Mouse (Mus musculus): ENCODE data around the gene Irak1. TPM values are rescaled to one million over a fixed set of nuclear protein-coding genes. Genes with fewer than 3 reads are reported as not detected.

The Irak1 gene
- polyA plus RNA-seq, 1 experiment from 2014 or later, result 52.7 TPM

DNA sequence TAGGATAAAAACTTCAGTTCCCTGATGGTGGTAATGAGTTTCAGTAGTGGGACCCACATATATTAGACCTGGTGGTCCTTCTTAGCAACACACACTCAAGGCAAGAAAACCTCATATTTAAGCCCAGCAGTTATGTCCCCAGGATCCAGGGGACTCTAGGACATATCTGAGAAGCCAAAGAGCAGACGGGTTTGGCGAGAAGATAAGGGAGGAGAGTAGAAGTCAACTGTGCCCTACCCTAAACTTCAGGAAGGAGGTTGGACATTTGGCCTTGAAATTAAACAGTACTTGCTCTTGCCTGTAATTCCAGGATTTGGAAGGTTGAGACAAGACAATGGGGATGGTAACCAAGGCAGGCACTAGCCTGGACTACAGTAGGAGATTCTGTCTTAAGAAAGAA lies 54.0 kb downstream of the Irak1 start:
- no peaks in the 10 kb centered on the region for H3K4me1 ChIP-seq (ENCODE audit: control insufficient read depth, insufficient read depth, low read length)
- no peaks in the 10 kb centered on the region for H3K9me3 ChIP-seq (ENCODE audit: control insufficient read depth, low read depth, low read length)
- no peak overlapping the region for H3K4me3 ChIP-seq (ENCODE audit: low read depth, low read length)
- H3K4me2 ChIP-seq (replicated peaks; ENCODE audit: low read depth, low read length), result no peak overlapping the region
- H3K9ac ChIP-seq (replicated peaks; ENCODE audit: low read depth, low read length), result no peak overlapping the region
- WGBS, result 83% methylated on average over 2 of the region's 2 CpGs
- H3K27me3 ChIP-seq (ENCODE audit: control insufficient read depth, insufficient read depth, low read length), result no peaks in the 10 kb centered on the region
- H3K27ac ChIP-seq (ENCODE audit: low read length), result no peak overlapping the region
- H3K36me3 ChIP-seq (ENCODE audit: control insufficient read depth, insufficient read depth, low read length), result no peaks in the 10 kb centered on the region
- no peak for ATAC-seq (ENCODE audit: insufficient number of reproducible peaks, insufficient read depth, low FRiP score, low read depth)

DNA sequence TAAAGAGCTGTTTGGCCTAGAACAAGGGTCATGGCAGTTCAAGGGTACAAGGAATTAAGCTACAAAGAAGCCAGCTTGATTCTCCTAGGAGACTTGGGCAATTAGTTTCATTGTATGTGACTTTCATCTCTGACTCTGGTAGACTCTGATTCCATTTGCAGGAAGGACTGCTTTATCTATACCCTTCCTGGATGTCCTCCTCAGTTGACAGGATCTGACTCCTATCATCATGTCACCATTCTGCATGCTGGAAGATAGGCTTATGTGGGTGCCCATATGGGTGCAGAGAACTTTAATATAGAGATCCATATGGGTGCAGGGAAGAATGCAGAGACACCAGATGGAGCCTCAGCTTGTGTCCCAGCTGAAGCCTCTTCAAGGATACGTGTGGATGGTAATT lies 54.6 kb downstream of the Irak1 start:
- ATAC-seq (ENCODE audit: insufficient number of reproducible peaks, insufficient read depth, low FRiP score, low read depth), result no peak
- Histone ChIP-seq H3K4me3 (ENCODE audit: low read depth, low read length) (no peak overlapping the region), H3K4me2 (replicated peaks; ENCODE audit: low read depth, low read length) (no peak overlapping the region), H3K9ac (replicated peaks; ENCODE audit: low read depth, low read length) (no peak overlapping the region), H3K4me1 (ENCODE audit: control insufficient read depth, insufficient read depth, low read length) (no peaks in the 10 kb centered on the region), H3K27ac (ENCODE audit: low read length) (no peak overlapping the region), H3K9me3 (ENCODE audit: control insufficient read depth, low read depth, low read length) (no peaks in the 10 kb centered on the region), H3K36me3 (ENCODE audit: control insufficient read depth, insufficient read depth, low read length) (no peaks in the 10 kb centered on the region), H3K27me3 (ENCODE audit: control insufficient read depth, insufficient read depth, low read length) (no peaks in the 10 kb centered on the region)
- 92% methylated on average over 1 of the region's 1 CpGs for WGBS

DNA sequence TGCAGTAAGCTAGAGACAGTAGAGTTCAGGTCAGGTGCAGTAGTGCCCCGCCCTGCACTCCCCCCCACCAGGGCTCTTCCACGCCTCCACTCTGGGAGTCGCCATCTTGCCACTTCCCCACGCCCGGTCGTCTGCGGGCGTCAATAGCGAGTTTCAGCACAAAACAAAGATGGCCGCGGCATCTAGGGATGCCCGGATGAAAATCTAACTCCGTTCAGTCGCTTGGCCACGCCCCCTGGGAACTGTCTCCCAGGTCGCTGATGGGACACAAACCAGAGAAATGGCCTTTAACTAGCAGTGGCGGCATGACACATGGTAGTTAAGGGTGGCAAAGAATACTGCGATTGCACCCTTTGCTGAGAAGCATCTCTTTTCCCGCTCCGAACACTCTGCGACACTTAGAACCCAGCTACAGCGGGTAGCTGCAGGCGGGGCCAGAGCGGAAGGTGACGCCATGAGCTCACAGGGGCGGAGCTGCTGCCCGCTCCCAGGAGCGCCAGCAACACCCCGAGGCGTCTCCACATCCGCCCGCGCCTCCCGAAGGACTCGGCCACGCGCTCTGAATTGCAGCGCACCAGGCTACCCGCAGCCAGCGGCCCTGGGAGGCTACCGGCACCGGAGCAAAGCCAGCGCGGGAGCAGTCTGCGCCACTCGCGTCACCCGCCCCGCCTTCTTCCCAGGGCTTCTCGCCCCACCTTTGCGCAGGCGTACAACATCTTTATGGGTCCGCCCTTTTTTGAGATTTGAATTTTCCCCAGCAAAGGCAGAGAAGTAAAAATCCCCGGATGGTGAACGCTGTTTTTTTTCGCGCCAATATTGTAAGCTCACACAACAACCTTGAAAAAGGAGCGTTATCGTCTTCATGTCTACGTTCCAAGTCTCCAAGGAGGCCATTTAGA lies 56.3 kb downstream of the Irak1 start:
- peak; percentile 87 for ATAC-seq (ENCODE audit: insufficient number of reproducible peaks, insufficient read depth, low FRiP score, low read depth)
- Histone ChIP-seq H3K4me1 (ENCODE audit: control insufficient read depth, insufficient read depth, low read length) (0 out of 2 replicates have a peak, but pooled peaks cover 3% of the 10 kb centered on the region), H3K9me3 (ENCODE audit: control insufficient read depth, low read depth, low read length) (no peaks in the 10 kb centered on the region), H3K4me3 (ENCODE audit: low read depth, low read length) (peak overlapping the region; percentile 62), H3K27me3 (ENCODE audit: control insufficient read depth, insufficient read depth, low read length) (no peaks in the 10 kb centered on the region), H3K36me3 (ENCODE audit: control insufficient read depth, insufficient read depth, low read length) (no peaks in the 10 kb centered on the region), H3K27ac (ENCODE audit: low read length) (peak overlapping the region; percentile 99), H3K9ac (replicated peaks; ENCODE audit: low read depth, low read length) (peak overlapping the region; percentile 45), H3K4me2 (replicated peaks; ENCODE audit: low read depth, low read length) (peak overlapping the region; percentile 29)
- 14% methylated on average over 60 of the region's 60 CpGs for WGBS

DNA sequence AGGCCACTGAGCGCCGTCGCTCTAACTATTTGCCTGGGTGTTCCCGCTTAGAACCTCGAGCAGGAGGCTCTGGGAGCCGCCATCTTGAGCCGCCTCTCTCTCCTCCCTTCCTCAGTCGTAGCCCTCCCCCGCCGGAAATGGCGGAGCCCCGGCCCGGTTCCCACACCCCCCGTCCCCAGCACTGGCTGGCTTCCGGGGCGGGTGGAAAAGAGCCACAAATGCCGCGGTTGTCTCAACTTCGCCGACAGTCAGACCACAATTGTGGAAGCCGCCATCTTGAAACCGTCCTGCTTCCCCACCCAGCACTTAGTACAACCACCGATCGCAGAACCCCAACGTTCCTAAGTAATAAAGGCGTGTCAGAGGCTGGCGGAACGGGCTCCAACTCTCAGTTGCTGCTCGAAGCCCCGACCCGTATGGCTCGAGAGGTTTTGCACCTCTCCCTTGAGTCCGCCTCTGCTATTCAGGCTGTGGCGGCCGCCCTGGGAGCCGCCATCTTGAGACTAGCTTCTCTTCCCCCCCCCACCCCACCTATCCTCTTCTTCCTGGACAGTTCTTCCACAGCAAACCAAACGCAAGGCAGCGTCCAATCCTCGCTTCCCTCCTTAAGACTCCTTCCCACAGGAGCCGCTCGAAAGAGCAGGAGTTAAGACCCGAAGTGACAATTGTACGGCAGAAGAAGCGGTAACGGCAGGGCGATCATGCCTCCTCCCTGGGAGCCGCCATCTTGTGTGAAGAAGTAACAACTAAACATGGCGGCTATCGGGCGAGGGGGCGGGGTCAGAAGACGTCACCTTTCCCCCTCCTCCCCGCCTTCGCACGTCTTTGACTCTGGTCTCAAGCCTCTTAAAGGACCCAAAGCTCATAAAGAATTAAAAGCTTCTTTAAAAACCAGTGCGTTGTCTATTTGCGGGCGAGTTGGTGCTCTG lies 57.2 kb downstream of the Irak1 start, which contains the start of gene Hcfc1:
TSS of gene Hcfc1 (minus strand) at position 110 of the 929 bp plus-strand sequence.
- H3K9me3 ChIP-seq (ENCODE audit: control insufficient read depth, low read depth, low read length), result no peaks in the 10 kb centered on the region
- H3K9ac ChIP-seq (replicated peaks; ENCODE audit: low read depth, low read length), result peak within 1 kb of the TSS; percentile 65
- H3K4me2 ChIP-seq (replicated peaks; ENCODE audit: low read depth, low read length), result peak within 1 kb of the TSS; percentile 58
- H3K4me1 ChIP-seq (ENCODE audit: control insufficient read depth, insufficient read depth, low read length), result 0 out of 2 replicates have a peak, but pooled peaks cover 3% of the 10 kb centered on the region
- ATAC-seq (ENCODE audit: insufficient number of reproducible peaks, insufficient read depth, low FRiP score, low read depth), result peak; percentile 81
- WGBS, result 15% methylated on average over 57 of the region's 58 CpGs
- H3K4me3 ChIP-seq (ENCODE audit: low read depth, low read length), result peak within 1 kb of the TSS; percentile 62
- H3K27me3 ChIP-seq (ENCODE audit: control insufficient read depth, insufficient read depth, low read length), result no peaks in the 10 kb centered on the region
- peak within 1 kb of the TSS; percentile 99 for H3K27ac ChIP-seq (ENCODE audit: low read length)
- H3K36me3 ChIP-seq (ENCODE audit: control insufficient read depth, insufficient read depth, low read length), result no peaks in the 10 kb centered on the region; the same call in 1 of the 2 replicates

DNA sequence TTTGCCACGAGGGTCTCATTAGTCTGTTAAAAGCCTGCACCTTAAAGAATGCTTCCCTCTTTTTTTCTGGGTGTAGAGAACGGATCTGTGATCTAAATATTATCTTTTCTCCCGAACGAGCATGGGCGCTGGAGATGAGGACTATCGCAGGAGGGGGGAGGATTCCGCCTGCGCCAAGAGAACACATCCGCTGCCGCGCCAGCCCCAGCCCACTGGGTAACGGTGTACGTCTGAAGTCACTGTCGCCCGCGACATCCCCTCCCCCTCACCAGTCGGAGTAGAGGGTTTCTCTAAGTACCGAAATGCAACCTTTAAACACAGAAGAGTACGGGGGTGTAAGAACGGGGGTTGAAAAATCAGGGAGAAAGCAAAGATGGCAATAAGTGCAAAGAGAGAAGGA lies 58.4 kb downstream of the Irak1 start:
- ATAC-seq (ENCODE audit: insufficient number of reproducible peaks, insufficient read depth, low FRiP score, low read depth), result no peak
- H3K4me3 ChIP-seq (ENCODE audit: low read depth, low read length), result peak overlapping the region; percentile 62

DNA sequence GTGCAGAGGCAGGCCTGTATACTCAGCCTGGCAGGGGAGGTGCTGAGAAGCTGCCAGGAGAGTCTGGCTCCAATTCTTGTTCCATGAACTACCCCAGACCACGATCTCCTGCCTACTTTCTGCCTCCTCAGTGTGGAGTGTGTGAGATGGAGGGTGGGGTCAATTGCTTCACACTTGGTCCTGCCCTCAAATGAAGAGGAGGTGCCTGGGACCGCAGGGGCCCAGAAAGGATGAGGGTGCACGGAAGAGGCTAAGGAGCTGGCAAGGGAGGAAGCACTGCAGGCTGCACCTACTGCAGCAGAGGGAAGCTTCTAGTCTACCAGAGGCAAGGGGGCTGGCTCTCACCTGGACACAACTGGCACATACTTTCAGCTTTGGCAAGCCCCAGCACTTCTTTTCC lies 59.4 kb downstream of the Irak1 start:
- 0 out of 2 replicates have a peak, but pooled peaks cover 3% of the 10 kb centered on the region for H3K4me1 ChIP-seq (ENCODE audit: control insufficient read depth, insufficient read depth, low read length)
- no peak overlapping the region for H3K27ac ChIP-seq (ENCODE audit: low read length)
- H3K4me2 ChIP-seq (replicated peaks; ENCODE audit: low read depth, low read length), result peak overlapping the region; percentile 58
- ATAC-seq (ENCODE audit: insufficient number of reproducible peaks, insufficient read depth, low FRiP score, low read depth), result no peak
- H3K4me3 ChIP-seq (ENCODE audit: low read depth, low read length), result peak overlapping the region; percentile 62
- peaks cover 3% of the 10 kb centered on the region; the same call in 1 of the 2 replicates for H3K36me3 ChIP-seq (ENCODE audit: control insufficient read depth, insufficient read depth, low read length)
- H3K9ac ChIP-seq (replicated peaks; ENCODE audit: low read depth, low read length), result no peak overlapping the region
- 21% methylated on average over 3 of the region's 3 CpGs for WGBS
- H3K9me3 ChIP-seq (ENCODE audit: control insufficient read depth, low read depth, low read length), result no peaks in the 10 kb centered on the region
- H3K27me3 ChIP-seq (ENCODE audit: control insufficient read depth, insufficient read depth, low read length), result no peaks in the 10 kb centered on the region

More for the DNA sequence above, 58.4 kb downstream of the Irak1 start:
- Histone ChIP-seq H3K27ac (ENCODE audit: low read length) (peak overlapping the region; percentile 99), H3K27me3 (ENCODE audit: control insufficient read depth, insufficient read depth, low read length) (no peaks in the 10 kb centered on the region), H3K4me2 (replicated peaks; ENCODE audit: low read depth, low read length) (peak overlapping the region; percentile 58), H3K36me3 (ENCODE audit: control insufficient read depth, insufficient read depth, low read length) (no peaks in the 10 kb centered on the region; the same call in 1 of the 2 replicates), H3K9me3 (ENCODE audit: control insufficient read depth, low read depth, low read length) (no peaks in the 10 kb centered on the region), H3K9ac (replicated peaks; ENCODE audit: low read depth, low read length) (peak overlapping the region; percentile 55), H3K4me1 (ENCODE audit: control insufficient read depth, insufficient read depth, low read length) (0 out of 2 replicates have a peak, but pooled peaks cover 3% of the 10 kb centered on the region)
- 22% methylated on average over 20 of the region's 20 CpGs for WGBS

MicroRNAs encoded within 50 kb of the gene (microRNA counts, 519-probe panel; counts per million panel counts)
- not detected for microRNA mmu-miR-718

Small RNAs within 50 kb of the gene (microRNA-seq; reads per million reads assigned to microRNA genes)
- gene Mir5132 (2.9 reads per million, percentile 3 among the genes with 10 or more reads in this experiment), gene Mir718 (not detected)

Other genes starting within 250 kb of the Irak1 start
- 2.3 and 2.7 TPM in 2 replicates for gene Srpk3, start 249.5 kb downstream of the Irak1 start, polyA plus RNA-seq (2014; fragmentation: Nextera tagmentation; extraction: Ambion mirVana)
- 217 and 238 TPM in 2 replicates for gene Idh3g, start 237.0 kb downstream of the Irak1 start, polyA plus RNA-seq (2014; fragmentation: Nextera tagmentation; extraction: Ambion mirVana)
- gene Ssr4, start 236.9 kb downstream of the Irak1 start, polyA plus RNA-seq (2014; fragmentation: Nextera tagmentation; extraction: Ambion mirVana), result 227 and 236 TPM in 2 replicates
- gene Pdzd4, start 198.9 kb downstream of the Irak1 start, polyA plus RNA-seq (2014; fragmentation: Nextera tagmentation; extraction: Ambion mirVana), result 1.6 and 1.9 TPM in 2 replicates
- gene Avpr2, start 131.8 kb downstream of the Irak1 start, polyA plus RNA-seq (2014; fragmentation: Nextera tagmentation; extraction: Ambion mirVana), result not detected in 2 replicates
- gene L1cam, start 127.8 kb downstream of the Irak1 start, polyA plus RNA-seq (2014; fragmentation: Nextera tagmentation; extraction: Ambion mirVana), result 12.1 and 13.5 TPM in 2 replicates
- 3.0 and 3.2 TPM in 2 replicates for gene Arhgap4, start 102.0 kb downstream of the Irak1 start, polyA plus RNA-seq (2014; fragmentation: Nextera tagmentation; extraction: Ambion mirVana)
- gene Naa10, start 102.0 kb downstream of the Irak1 start, polyA plus RNA-seq (2014; fragmentation: Nextera tagmentation; extraction: Ambion mirVana), result 126 and 137 TPM in 2 replicates
- 38.6 and 43.9 TPM in 2 replicates for gene Renbp, start 93.1 kb downstream of the Irak1 start, polyA plus RNA-seq (2014; fragmentation: Nextera tagmentation; extraction: Ambion mirVana)
- gene Hcfc1, start 57.6 kb downstream of the Irak1 start, polyA plus RNA-seq (2014; fragmentation: Nextera tagmentation; extraction: Ambion mirVana), result 73.9 and 80.1 TPM in 2 replicates
- not detected in 2 replicates for gene Opn1mw, start 103.5 kb upstream of the Irak1 start, polyA plus RNA-seq (2014; fragmentation: Nextera tagmentation; extraction: Ambion mirVana)
- 12.9 and 13.4 TPM in 2 replicates for gene Mecp2, start 111.4 kb upstream of the Irak1 start, polyA plus RNA-seq (2014; fragmentation: Nextera tagmentation; extraction: Ambion mirVana)
- gene Tex28, start 143.9 kb upstream of the Irak1 start, polyA plus RNA-seq (2014; fragmentation: Nextera tagmentation; extraction: Ambion mirVana), result not detected in 2 replicates
- gene Tktl1, start 153.3 kb upstream of the Irak1 start, polyA plus RNA-seq (2014; fragmentation: Nextera tagmentation; extraction: Ambion mirVana), result not detected in 2 replicates
- 515 and 563 TPM in 2 replicates for gene Flna, start 225.9 kb upstream of the Irak1 start, polyA plus RNA-seq (2014; fragmentation: Nextera tagmentation; extraction: Ambion mirVana)
- 33.3 and 37.3 TPM in 2 replicates for gene Emd, start 230.8 kb upstream of the Irak1 start, polyA plus RNA-seq (2014; fragmentation: Nextera tagmentation; extraction: Ambion mirVana)
- gene Rpl10, start 246.9 kb upstream of the Irak1 start, polyA plus RNA-seq (2014; fragmentation: Nextera tagmentation; extraction: Ambion mirVana), result 893 and 924 TPM in 2 replicates

All from stomach, embryonic 14.5 days (tissue).